Mouse (Mus musculus): ENCODE data around the gene Nedd1. TPM values are rescaled to one million over a fixed set of nuclear protein-coding genes. Genes with fewer than 3 reads are reported as not detected.

Nedd1 gene
- polyA plus RNA-seq, 1 experiment from 2014 or later, result 38.9 TPM

DNA sequence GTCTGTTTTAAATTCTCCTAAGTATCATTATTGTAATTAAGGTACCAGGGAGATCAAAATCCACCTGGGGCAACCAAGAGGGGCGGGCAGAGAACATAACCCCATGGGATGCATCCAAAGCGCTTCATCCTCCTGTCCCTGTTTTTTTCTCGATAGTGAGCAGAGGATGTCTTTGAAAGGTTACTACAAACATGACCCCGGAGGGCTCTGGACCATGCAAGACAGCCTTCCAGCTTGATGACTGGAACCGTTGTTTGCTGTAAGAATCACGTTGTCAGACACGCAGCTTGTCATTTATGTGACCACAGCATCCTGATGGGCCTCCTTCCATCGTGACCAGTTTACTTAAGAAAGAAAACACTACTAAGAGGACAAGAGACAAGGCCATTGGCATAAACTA is 73.1 kb downstream of the Nedd1 start:
- ATAC-seq (ENCODE audit: insufficient number of reproducible peaks, insufficient read depth, low FRiP score, low TSS enrichment, low read depth), result no peak
- H3K9me3 ChIP-seq, result no peaks in the 10 kb centered on the region
- H3K27ac ChIP-seq, result no peak overlapping the region
- peaks cover 5% of the 10 kb centered on the region; the same call in 1 of the 2 replicates for H3K4me1 ChIP-seq
- WGBS, result 33% methylated on average over 8 of the region's 8 CpGs
- H3K4me3 ChIP-seq, result no peak overlapping the region
- H3K27me3 ChIP-seq, result no peaks in the 10 kb centered on the region
- no peaks in the 10 kb centered on the region for H3K36me3 ChIP-seq
- H3K4me2 ChIP-seq, result no peak overlapping the region
- H3K9ac ChIP-seq, result no peak overlapping the region

DNA sequence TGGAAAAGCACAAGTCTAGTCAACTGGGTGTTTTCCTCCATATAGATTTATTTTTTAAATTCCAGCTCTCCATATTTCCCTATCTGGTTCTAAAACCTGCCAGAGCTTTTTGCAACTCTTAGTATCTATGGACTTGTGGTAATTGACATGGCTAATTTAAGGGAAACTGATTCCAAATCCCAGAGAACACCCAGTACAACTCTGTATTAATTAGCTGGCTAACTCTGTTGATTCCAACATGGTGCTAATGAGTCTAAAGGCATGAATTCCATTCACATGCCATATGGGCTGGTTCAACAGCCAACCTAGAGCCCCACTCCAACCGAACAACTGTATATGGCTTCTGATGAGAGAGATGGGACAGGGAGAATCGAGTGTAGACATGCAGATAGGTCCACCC is 74.5 kb downstream of the Nedd1 start:
- no peak for ATAC-seq (ENCODE audit: insufficient number of reproducible peaks, insufficient read depth, low FRiP score, low TSS enrichment, low read depth)
- H3K4me2 ChIP-seq, result no peak overlapping the region
- no peaks in the 10 kb centered on the region for H3K27me3 ChIP-seq
- H3K4me3 ChIP-seq, result no peak overlapping the region
- WGBS, result 76% methylated on average over 2 of the region's 2 CpGs
- H3K9ac ChIP-seq, result no peak overlapping the region
- no peaks in the 10 kb centered on the region for H3K36me3 ChIP-seq
- H3K9me3 ChIP-seq, result no peaks in the 10 kb centered on the region
- no peak overlapping the region for H3K27ac ChIP-seq
- H3K4me1 ChIP-seq, result peaks cover 5% of the 10 kb centered on the region; the same call in 1 of the 2 replicates

DNA sequence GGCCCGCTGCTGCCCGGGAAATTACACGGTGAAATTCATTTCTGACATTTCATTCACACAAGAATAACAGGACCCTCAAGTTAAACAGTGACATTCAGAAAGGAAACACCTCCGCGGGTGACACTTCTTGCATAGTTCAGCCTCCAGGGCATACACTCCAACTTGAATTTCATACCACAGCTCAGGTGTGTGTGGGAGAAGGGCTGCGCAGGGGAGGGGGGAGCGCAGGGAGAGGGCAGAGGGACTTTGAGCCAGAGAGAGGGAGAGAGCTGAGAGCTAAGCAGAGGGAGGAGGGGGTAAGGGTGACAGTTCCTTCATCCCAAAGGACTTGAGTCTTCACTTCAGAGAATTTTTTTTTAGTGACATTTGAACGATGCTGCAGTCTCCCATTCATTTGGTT is 78.2 kb downstream of the Nedd1 start:
- Histone ChIP-seq H3K27me3 (no peaks in the 10 kb centered on the region), H3K36me3 (no peaks in the 10 kb centered on the region), H3K9ac (no peak overlapping the region), H3K4me1 (peaks cover 5% of the 10 kb centered on the region; the same call in 1 of the 2 replicates), H3K4me3 (no peak overlapping the region), H3K9me3 (no peaks in the 10 kb centered on the region), H3K4me2 (no peak overlapping the region), H3K27ac (no peak overlapping the region)
- no peak for ATAC-seq (ENCODE audit: insufficient number of reproducible peaks, insufficient read depth, low FRiP score, low TSS enrichment, low read depth)
- WGBS, result 45% methylated on average over 8 of the region's 8 CpGs

DNA sequence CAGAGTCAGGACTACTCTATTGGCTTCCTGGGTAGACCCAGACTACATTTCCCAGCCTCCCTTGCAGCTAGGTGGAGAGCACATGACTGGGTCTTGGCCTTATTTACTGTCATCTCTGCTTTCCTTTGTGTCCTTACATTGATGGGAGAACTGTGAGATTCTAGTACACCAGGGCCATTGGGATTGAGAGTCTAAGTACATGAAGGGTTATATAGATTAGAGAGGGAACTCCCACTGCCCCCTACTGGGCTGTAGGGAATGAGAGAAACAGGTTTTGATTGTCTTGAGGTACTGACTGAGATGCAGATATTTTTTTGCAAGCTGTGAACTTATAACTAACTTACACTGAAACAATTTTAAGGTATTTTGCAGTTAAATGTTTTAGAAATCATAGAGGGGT is 81.2 kb downstream of the Nedd1 start:
- H3K4me1 ChIP-seq, result peaks cover under 1% of the 10 kb centered on the region; the same call in 1 of the 2 replicates

More for the DNA sequence above, 81.2 kb downstream of the Nedd1 start:
- H3K4me2 ChIP-seq, result no peak overlapping the region
- no peak overlapping the region for H3K9ac ChIP-seq
- no peak for ATAC-seq (ENCODE audit: insufficient number of reproducible peaks, insufficient read depth, low FRiP score, low TSS enrichment, low read depth)
- H3K4me3 ChIP-seq, result no peak overlapping the region
- no peaks in the 10 kb centered on the region for H3K27me3 ChIP-seq
- no peak overlapping the region for H3K27ac ChIP-seq
- peaks cover 12% of the 10 kb centered on the region; the same call in 1 of the 2 replicates for H3K9me3 ChIP-seq
- H3K36me3 ChIP-seq, result no peaks in the 10 kb centered on the region
